Mouse (Mus musculus) cerebellum, adult (tissue): ENCODE measurements around the gene Tnni1.
A peak's percentile ranks its signal among the peaks of the same experiment; 100 is the strongest.

ENCODE experiments used
- ATAC-seq: cut with Nextera tagmentation; 2 replicates; pipeline ENCODE4 v1.9.2; 2017; ENCODE audit warnings: mild to moderate bottlenecking, moderate library complexity, mixed read lengths; ENCODE audit not compliant: insufficient number of reproducible peaks, low FRiP score, low TSS enrichment

Tnni1 gene

DNA sequence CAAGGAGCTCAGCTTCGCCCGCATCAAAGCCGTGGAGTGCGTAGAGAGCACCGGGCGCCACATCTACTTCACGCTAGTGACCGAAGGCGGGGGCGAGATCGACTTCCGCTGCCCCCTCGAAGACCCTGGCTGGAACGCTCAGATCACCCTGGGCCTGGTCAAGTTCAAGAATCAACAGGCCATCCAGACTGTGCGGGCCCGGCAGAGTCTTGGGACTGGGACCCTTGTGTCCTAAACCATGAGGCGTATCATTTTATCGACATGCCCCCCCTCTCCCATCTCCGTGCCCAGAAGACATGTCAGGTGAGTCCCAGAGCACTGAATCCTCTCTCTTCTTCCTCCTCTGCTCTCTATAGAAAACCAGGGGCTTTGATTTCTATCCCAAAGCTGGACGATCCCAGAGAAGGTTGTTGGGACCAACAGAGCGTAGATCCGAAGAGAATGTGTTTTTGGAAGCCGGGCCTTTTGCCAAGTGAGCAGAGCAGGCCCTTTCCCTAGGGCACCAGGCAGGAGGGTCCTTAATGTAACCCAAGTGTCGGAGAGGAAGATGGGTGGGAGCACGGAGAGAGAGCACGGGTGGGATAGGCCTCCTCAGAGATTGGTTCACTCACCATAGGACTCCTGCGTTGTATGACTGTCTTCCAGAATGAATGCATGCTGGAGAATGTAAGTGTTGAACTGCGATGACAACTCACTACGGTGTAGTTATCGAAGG lies 12.5 kb upstream of the Tnni1 start:
- no peak for ATAC-seq

DNA sequence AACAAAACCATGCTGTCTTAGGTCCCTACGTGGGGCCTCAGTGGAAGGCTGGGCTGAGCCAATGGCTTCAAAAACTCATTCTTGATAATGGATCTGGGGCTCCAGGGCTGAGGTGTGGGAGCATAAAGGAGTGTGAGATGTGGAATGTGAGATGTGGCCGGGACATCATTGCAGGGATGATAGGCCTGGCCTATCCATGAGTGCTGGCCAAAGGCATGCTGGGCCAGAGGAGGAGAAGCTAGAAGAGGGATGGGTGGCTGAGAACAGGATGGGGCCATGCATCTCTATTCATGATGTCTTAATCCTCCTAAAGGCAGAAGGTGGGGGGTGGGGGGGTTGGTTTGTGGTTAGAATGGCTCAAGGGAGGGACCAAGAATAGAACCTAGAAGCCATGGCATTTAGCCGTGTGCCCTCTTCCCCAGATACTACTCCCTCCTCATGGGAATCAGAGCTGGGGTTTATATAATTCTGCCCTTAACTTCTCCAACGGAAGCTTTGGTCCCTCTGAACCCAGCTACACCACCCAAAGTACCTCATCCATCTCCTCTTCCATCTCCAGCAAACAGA lies 11.8 kb upstream of the Tnni1 start:
- ATAC-seq: no peak

- ATAC-seq: no peak
These were observed 10.8 kb upstream of the Tnni1 start for GRCm38 (mm10) chr1:135768400-135768799.

DNA sequence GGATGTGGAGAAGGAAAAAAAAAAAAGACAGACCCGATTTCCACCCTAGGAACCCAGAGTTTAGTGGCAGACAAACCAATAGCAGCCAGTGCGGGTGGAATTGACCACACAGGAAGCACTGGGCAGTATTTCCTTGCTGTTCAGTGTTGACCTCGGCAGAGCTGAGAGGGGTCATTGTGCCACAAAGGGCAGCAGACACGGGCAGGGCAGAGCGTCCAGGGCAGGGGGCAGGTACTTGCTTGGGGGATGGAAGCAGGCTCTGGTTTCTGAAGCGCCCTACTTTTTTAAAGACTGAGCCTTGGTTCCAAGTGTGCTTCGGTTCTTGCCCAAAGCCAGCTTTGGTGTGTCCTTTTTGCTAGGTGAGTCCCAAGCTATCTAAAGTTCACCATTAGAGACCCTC lies 9.0 kb upstream of the Tnni1 start:
- ATAC-seq: no peak

DNA sequence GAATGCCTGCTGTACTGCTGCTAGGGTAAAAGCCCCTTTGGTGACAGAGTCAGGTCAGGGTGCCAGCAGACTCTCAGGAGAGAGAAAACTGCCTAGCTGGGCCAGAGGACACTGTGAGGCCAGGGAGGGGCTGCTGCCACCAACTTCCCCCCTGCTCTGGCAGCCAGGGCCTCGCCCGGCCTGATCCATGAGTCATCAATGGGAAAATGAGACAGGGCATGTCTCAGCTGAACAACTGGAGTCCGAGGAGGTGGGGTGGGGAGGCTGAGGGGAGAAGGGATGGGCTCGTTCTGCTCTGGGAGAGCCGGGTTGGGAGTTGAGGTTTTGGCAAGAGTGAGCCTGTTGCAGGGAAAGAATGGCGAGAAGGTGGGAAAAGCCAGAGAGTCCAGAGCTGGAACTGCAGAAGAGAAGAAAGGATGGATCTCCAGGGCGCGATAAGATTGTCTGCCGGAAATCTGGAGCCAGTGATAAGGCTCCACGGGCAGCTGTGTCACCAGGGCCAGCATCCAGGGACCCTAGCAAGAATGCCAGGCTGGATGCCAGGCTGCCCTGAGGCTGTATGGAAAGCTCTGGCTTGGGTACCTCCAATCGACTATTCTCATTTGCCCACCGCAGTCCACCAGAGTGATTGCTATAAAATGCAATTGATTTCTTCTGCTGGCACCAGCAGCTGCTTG lies 8.2 kb upstream of the Tnni1 start:
- no peak for ATAC-seq

- no peak for ATAC-seq
These were observed 7.7 kb upstream of the Tnni1 start for GRCm38 (mm10) chr1:135771573-135771970.

- no peak for ATAC-seq
These were observed 2.6 kb upstream of the Tnni1 start for GRCm38 (mm10) chr1:135776596-135776995.

DNA sequence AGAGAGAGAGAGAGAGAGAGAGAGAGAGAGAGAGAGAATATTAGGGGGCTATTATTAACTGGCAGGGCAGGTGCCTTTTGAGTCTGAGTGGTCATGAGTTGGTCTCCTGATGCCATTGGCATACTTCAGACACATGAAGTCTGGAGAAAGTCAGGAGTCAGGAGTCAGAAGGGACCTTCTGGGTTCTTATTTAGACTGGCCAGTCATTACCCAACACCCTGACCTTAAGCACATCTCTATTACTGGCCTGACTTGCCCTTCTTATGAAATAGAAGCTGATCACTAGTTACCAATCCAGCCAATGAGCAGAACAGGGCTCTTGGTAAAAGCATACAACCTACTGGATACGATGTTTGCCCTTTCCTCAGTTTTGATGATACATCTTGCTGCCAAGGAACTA lies 2.2 kb upstream of the Tnni1 start:
- ATAC-seq: no peak

GRCm38 (mm10) chr1:135780649-135781048 lies 1.4 kb downstream of the Tnni1 start:
- ATAC-seq: no peak

DNA sequence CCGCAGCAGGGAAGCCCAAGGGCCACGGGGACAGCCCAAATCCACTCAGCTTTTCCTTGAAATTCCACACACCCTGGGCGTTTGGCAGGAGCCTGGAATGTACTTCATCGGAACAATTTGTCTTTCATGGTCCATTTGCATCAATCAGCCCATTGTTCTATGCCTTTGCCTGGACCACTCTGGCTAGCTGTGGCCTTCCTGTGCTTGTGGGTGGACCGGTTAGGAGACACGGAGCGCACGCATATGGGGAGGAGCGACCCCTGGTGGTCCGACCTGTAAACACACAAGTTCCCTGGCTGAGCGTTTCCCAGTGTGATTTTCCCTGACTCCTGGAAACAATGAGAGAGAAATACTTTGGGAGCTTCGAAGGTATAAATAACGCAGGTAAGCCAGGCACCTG lies 2.0 kb downstream of the Tnni1 start:
- peak; percentile 54 for ATAC-seq

- no peak for ATAC-seq
These were observed 3.6 kb downstream of the Tnni1 start for GRCm38 (mm10) chr1:135782816-135783215.

- no peak for ATAC-seq
These were observed 8.6 kb downstream of the Tnni1 start for GRCm38 (mm10) chr1:135787799-135788198.

- ATAC-seq: no peak
These were observed 9.5 kb downstream of the Tnni1 start for GRCm38 (mm10) chr1:135788708-135789107.

- no peak for ATAC-seq
These were observed 10.6 kb downstream of the Tnni1 start for GRCm38 (mm10) chr1:135789815-135790214.

DNA sequence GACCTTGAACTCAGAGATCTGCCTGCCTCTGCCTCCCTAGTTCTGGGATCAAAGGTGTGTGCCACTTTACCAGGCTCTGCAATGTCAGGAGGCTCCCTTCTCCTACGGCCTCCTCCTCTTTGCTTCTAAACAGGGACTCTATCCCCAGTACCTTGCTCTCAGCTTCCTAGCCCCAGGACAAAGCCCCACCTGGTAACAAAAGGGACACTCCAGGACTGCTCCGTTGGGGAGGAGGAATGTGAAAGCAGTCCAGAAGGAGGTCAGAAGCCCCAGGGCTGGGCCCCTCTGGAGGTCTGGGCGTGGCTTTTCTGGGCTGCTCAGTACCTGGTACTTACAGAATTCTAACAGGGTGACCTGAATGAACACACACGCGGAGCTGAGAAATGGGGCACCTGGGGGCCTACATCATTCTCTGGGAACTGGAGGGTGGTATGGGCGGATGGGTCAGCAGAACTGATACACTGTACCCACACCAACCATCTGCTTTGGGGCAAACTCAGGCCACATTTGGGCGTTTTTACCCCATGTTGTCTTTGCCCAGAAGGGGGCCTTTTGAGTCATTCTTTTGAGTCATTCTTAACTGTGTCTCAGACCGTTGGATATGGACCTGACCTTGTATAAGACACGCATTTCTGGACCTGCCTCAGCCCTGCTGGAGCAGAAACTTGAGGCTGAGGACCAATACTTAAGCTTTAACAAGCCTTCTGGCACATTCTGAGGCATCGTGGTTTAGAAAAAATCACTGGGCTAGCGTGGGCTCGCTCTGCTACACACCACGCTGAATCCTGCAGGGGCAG lies 13.1 kb downstream of the Tnni1 start:
- no peak for ATAC-seq

- ATAC-seq: no peak
These were observed 14.4 kb downstream of the Tnni1 start for GRCm38 (mm10) chr1:135793370-135794215.

- no peak for ATAC-seq
These were observed 15.2 kb downstream of the Tnni1 start for GRCm38 (mm10) chr1:135794216-135795134.

- no peak for ATAC-seq
These were observed 19.3 kb downstream of the Tnni1 start for GRCm38 (mm10) chr1:135798492-135798891.

DNA sequence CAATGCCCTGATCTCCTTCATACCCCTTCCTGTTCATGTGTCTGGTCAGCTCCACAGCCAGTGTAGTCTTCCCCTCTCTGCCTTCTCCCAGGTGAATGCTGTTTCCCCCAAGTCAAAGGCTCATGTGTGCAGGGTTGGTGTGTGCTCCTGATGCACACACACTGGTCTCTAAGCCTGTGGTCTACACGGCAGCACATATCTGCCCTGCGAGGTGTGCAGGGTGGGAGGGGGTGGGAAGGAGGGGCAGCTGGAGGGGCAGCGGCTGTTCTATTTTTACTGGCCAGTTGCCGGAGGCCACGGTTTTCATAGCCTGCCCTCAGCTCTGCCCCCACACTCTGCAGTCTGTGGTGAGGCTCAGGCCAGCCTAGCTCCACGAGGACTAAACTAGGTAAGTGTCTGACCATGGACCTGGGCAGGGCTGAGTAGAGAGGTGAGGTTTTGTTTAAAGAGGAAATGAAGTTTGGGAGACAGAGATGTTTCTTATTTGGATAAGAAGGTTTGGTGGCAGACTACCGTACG lies 19.9 kb downstream of the Tnni1 start:
- ATAC-seq: no peak
